Mouse (Mus musculus): ENCODE results near the gene Slc22a1.

Gene Slc22a1

DNA sequence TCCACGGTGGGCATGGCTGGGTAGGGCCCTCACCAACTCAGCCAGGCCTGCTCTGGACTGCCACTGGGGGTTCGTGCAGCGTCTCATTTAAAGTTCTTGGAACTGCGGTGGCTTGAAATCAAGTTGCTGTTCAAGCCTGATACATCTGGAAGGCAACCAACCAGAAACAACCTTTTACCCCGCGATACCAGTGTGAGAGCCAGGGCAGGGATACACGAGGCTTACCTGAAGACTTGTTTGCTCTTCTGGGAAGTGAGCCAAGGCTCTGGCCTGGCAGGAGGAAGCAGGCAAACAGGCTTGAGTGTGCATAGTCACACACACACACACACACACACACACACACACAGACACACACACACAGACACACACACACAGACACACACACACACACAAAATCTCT lies at the start of gene Slc22a1:
Gene Slc22a1, minus strand, starts transcription at position 184 of the 400 bp plus-strand sequence.
- no peak for DNase-seq (ENCODE audit: extremely low read depth, insufficient read length, low spot score)

DNA sequence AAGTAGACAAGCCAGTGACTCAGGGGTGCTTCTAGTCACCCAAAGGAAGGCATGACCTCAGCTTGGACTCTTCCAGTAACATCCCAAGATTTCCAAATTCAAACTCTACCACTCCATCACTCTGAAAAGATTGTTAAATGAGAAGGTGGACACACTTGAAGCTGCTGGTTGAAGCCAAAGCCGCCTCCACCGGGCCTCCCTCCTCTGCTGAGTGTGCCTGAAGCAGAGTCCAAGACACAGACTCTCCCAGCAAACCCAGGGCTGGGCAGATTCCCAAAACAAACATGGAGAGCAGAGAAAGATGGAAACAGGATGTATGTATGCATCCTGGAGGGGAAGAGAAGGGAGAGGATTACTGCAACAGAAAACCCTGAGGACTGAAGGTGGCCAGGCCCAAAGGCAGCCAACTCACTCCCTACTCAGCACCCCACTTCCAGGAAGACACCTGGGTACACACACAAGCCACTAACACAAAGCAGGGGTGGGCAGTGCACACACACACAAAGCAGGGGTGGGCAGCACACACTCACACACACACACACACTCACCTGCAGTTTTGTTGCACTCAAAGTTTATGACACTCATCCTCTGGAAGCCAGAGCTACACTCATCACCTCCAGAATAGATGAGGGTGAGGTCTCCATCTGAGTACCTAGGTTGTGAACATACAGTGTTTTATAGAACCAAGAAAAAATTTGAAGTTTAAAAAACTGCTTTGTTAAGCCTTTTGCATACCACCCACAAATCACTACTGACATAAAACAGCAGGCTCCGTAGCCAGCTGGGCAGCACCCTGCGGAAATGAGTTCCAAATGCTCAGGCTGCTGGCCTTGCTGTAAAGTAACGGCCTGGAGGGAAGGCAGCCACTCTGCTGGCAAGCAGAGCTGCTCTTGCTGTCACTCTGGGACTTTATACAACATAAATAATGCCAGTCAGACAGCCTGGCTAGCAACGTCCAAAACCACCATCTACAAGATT lies 49.4 kb upstream of the Slc22a1 start:
- peak; percentile 54 for DNase-seq (ENCODE audit: extremely low read depth, insufficient read length, low spot score)

- peak; percentile 54 for DNase-seq (ENCODE audit: extremely low read depth, insufficient read length, low spot score)
These were observed 48.5 kb upstream of the Slc22a1 start for GRCm38 (mm10) chr17:12723986-12724766.

DNA sequence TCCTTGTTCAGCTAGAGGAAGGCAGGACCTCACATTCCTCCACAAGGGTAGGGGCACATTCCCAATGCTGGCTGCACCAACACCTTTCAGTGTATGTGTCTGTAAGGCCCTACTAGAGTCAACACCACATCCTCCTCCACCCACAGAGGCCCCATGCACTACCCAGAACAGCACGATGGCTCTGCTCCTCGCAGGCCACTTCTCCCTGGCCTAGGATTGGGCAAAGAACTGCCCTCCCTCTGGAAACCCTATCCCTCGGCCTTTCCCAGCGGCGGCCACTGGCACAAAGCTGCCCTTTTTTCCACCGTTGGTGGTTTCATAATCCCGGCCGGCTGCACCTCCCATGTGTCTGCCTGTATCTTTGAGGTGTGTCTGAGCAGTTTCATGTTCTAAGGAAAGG lies 47.0 kb upstream of the Slc22a1 start:
- DNase-seq (ENCODE audit: extremely low read depth, insufficient read length, low spot score): no peak

GRCm38 (mm10) chr17:12721118-12721886 lies 45.7 kb upstream of the Slc22a1 start:
- DNase-seq (ENCODE audit: extremely low read depth, insufficient read length, low spot score): no peak

DNA sequence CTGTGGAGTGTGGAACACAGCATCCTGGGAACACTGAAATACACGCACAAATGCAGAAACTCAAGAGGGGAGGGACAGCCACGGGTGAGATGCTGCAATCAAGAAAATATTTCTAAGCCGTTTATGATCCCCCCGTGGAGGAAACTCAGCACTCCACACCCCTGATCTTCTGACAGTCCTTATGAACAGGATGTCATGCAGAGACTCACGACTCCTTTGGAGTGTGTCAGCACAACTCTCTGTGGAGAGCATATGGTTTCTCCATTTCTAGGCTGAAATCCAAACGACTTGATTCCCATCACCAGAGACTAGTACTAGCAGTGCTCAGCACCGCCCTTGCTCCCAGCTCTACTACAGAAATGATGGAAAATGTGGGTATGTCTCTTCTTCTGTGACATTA lies 42.6 kb upstream of the Slc22a1 start:
- DNase-seq (ENCODE audit: extremely low read depth, insufficient read length, low spot score): no peak

DNA sequence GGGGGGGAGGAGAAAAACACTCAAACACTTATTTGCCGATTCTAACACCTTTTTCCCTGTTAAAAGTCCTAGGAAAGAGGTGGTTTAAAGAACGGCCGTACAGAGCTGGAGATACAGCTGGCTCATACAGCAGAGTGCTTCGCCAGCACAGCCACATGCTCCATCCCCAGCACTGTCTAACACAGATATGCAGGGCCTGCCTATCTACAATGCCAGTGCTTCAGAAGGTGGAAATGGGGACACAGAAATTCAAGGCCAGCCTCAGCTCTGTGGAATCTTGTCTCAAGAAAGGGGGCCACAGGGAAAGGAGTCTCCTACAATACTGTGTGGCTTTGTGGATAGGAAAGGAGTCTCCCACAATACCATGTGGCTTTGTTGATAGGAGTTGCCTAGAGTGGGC lies 41.8 kb upstream of the Slc22a1 start:
- no peak for DNase-seq (ENCODE audit: extremely low read depth, insufficient read length, low spot score)

GRCm38 (mm10) chr17:12715032-12715431 lies 39.4 kb upstream of the Slc22a1 start:
- DNase-seq (ENCODE audit: extremely low read depth, insufficient read length, low spot score): no peak

DNA sequence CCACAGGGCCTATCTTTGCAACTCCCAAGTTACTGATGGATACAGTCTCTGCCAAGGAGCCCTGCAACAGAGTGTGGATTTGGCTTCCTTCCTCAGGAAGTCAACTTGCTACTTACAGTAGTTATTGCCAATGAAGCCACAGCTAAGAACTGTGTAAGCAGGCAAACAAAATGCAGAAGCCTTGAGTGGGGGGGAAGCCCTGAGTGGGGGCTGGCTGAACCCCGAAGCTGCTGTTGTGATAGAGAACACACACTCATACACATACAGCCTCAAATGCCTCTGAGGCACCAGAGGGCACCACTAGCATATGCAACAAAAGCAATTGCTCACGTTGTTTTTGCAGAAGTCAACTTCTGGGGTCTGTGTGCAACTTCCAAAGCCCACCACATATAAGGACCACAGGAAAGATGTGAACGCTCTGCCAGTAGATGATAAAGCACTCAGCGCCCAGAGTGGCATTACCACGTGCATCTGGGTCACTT lies 38.5 kb upstream of the Slc22a1 start:
- no peak for DNase-seq (ENCODE audit: extremely low read depth, insufficient read length, low spot score)

GRCm38 (mm10) chr17:12712993-12713392 lies 37.4 kb upstream of the Slc22a1 start:
- DNase-seq (ENCODE audit: extremely low read depth, insufficient read length, low spot score): no peak

DNA sequence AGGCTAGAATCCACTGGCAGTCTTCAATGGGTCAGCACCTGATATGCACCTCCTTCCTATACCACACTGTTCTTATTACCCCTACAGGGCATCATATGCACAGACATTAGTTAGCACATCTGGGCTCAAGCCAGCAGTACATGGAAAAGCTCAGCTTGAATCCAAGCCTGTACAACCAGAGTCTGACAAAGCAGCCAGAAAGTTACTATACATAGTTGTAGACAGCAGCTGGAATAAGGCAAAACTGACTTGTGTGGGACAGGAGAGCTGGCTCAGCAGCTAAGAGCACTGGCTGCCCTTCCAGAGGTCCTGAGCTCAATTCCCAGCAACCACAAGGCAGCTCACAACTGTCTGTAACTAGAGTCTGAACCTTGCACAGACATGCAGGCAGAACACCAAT lies 36.6 kb upstream of the Slc22a1 start:
- DNase-seq (ENCODE audit: extremely low read depth, insufficient read length, low spot score): no peak

DNA sequence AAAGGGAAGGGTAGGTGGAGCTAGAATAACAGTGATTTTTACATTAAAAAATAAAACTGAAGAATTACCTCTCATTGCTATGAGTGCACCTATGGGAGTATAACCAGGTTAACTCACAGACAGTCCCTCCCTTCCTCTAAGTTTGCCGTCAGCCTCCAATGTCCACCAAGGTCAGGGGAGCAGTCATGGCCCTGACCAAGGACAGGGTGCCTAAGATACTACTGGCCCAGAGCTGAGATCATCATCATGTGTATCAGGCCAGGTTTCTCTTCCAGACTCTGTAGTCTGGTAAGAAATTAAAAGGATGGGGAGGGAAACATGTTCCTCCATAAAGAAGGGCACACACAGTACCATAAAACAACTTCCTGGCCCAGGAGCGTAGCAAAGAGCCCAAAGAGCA lies 35.3 kb upstream of the Slc22a1 start:
- no peak for DNase-seq (ENCODE audit: extremely low read depth, insufficient read length, low spot score)

- no peak for DNase-seq (ENCODE audit: extremely low read depth, insufficient read length, low spot score)
These were observed 34.6 kb upstream of the Slc22a1 start for GRCm38 (mm10) chr17:12710050-12710780.

GRCm38 (mm10) chr17:12708398-12708797 lies 32.8 kb upstream of the Slc22a1 start:
- no peak for DNase-seq (ENCODE audit: extremely low read depth, insufficient read length, low spot score)

GRCm38 (mm10) chr17:12706590-12707049 lies 31.0 kb upstream of the Slc22a1 start:
- DNase-seq (ENCODE audit: extremely low read depth, insufficient read length, low spot score): no peak

- DNase-seq (ENCODE audit: extremely low read depth, insufficient read length, low spot score): no peak
These were observed 27.3 kb upstream of the Slc22a1 start for GRCm38 (mm10) chr17:12702901-12703300.

DNA sequence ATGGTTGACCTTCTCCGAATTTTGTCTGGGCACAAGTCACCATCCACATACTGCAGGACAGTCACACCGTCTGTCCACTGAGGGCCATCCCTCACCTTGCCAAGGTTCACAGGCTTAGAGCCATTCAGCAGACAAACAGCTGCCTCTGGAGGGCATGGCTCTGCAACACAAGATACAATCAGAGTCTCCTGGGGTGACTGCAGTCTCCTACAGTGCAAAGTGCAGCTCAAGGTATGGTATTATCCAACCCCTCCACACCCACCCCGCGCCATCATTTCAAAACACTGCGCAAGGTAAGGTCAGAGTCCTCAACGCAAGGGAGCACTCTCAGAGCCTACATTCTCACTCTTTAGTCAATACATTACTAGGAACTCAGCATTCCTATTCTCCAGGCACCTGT lies 24.7 kb upstream of the Slc22a1 start:
- DNase-seq (ENCODE audit: extremely low read depth, insufficient read length, low spot score): no peak

DNA sequence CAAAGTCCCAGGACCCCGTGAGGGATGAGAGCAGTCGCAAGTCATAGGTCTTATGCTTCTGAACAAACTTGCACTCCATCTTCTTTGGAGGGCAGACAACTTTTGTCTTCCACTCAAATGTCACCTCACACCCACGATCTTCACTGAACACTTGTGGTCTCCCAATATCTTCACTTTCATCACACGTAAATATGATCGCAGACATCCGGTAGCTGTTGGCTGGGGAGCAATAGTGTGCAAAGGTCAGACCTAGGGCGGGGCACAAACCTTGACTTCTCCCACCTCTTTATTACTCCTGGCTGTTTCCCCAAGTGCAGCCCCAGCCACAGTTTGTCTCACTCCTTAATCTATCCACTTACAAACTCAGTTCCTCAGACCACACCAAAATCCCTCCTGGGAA lies 16.3 kb upstream of the Slc22a1 start:
- DNase-seq (ENCODE audit: extremely low read depth, insufficient read length, low spot score): no peak

DNA sequence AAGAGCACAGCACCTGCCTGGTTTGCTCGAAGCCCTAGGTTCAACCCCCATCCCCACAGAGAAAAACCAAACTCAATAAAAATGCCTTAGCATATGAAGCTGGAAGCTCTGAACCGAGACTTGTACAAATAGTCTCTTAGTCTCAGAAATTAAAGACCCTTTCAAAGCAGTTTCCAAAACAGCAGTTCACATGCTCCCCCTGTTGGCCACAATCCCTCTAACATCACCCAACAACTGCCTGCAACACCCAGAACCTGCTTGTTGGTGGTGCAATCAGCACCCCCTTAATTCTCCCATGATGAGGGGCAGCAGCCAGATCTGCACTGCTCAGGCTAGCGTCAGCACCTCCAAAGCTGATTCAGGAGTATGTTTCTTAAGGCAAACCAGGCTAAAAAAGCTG lies 13.9 kb upstream of the Slc22a1 start:
- DNase-seq (ENCODE audit: extremely low read depth, insufficient read length, low spot score): no peak
